Mouse (Mus musculus) embryonic facial prominence, embryonic 13.5 days (tissue): ENCODE results near the gene Zkscan3. TPM values are rescaled to one million over a fixed set of nuclear protein-coding genes. Genes with fewer than 3 reads are reported as not detected.

Source experiments
- ATAC-seq: fragments of 200-750 bp; cut with Nextera tagmentation; 2 replicates; pipeline ENCODE4 v1.8.0; 2017; ENCODE audit warnings: low read depth; ENCODE audit not compliant: insufficient number of reproducible peaks, insufficient read depth, low FRiP score, low TSS enrichment
- H3K27ac ChIP-seq: fragments of 300-500 bp; sonication (generic); 2 replicates; pipeline ENCODE4 v1.5.1; 2015; ENCODE audit warnings: moderate library complexity, mild to moderate bottlenecking, inconsistent platforms
- H3K27me3 ChIP-seq: fragments of 300-500 bp; sonication (generic); 2 replicates; pipeline ENCODE4 v1.6.1; 2015; ENCODE audit warnings: mild to moderate bottlenecking, inconsistent platforms
- H3K36me3 ChIP-seq: fragments of 300-500 bp; sonication (generic); 2 replicates; pipeline ENCODE4 v1.6.1; 2015; ENCODE audit warnings: mild to moderate bottlenecking, inconsistent platforms
- H3K4me1 ChIP-seq: fragments of 300-500 bp; sonication (generic); 2 replicates; pipeline ENCODE4 v1.6.1; 2015; ENCODE audit warnings: inconsistent platforms
- H3K4me2 ChIP-seq: fragments of 300-500 bp; sonication (generic); 2 replicates; pipeline ENCODE4 v1.6.1; 2015; ENCODE audit warnings: moderate library complexity, mild to moderate bottlenecking, inconsistent platforms
- H3K4me3 ChIP-seq: fragments of 300-500 bp; sonication (generic); 2 replicates; pipeline ENCODE4 v1.5.1; 2015; ENCODE audit warnings: mild to moderate bottlenecking, inconsistent platforms
- H3K9ac ChIP-seq: fragments of 300-500 bp; sonication (generic); 2 replicates; pipeline ENCODE4 v1.6.1; 2015; ENCODE audit warnings: mild to moderate bottlenecking, inconsistent platforms
- H3K9me3 ChIP-seq: fragments of 300-500 bp; sonication (generic); 2 replicates; pipeline ENCODE4 v1.6.1; 2016; ENCODE audit warnings: inconsistent platforms
- WGBS: fragments of 180-500 bp; shearing (Covaris S2); methylation state at CpG from one replicate; pipeline ENCODE4 v1.1.7; 2015; ENCODE audit warnings: mixed read lengths; 5-methylcytosine and 5-hydroxymethylcytosine counted together
- microRNA counts: library from miRNA; unstranded; fragments of <30 nt; microRNA quantifications from one replicate; lab custom pipeline; 2016
- microRNA-seq: library from miRNA; unstranded; fragments of <30 nt; microRNA quantifications from one replicate; pipeline ENCODE4, GENCODE M21; 2016
- polyA plus RNA-seq: library from polyadenylated mRNA; unstranded; fragments of >200 nt; fragmentation: Nextera tagmentation; extraction: Ambion mirVana; gene quantifications from 2 replicates; pipeline ENCODE4 v1.2.1, GENCODE M21; 2015

The Zkscan3 gene
- polyA plus RNA-seq, 1 experiment from 2014 or later: 103 TPM

- ATAC-seq: no peak
- H3K9me3 ChIP-seq: peaks cover 2% of the 10 kb centered on the region
- no peaks in the 10 kb centered on the region for H3K27me3 ChIP-seq
- no peaks in the 10 kb centered on the region for H3K4me1 ChIP-seq
- peaks cover 79% of the 10 kb centered on the region for H3K36me3 ChIP-seq
- no peak overlapping the region for H3K4me3 ChIP-seq
- 90% methylated on average over 1 of the region's 1 CpGs for WGBS
- H3K4me2 ChIP-seq: no peak overlapping the region
- H3K27ac ChIP-seq: no peak overlapping the region
- no peak overlapping the region for H3K9ac ChIP-seq
Observed at GRCm38 (mm10) chr13:21395211-21395610, 7.3 kb downstream of the Zkscan3 start.

- no peaks in the 10 kb centered on the region for H3K4me1 ChIP-seq
- H3K9ac ChIP-seq: no peak overlapping the region
- no peak for ATAC-seq
- no peaks in the 10 kb centered on the region for H3K9me3 ChIP-seq
- 85% methylated on average over 2 of the region's 2 CpGs for WGBS
- no peak overlapping the region for H3K27ac ChIP-seq
- no peaks in the 10 kb centered on the region for H3K27me3 ChIP-seq
- no peaks in the 10 kb centered on the region for H3K36me3 ChIP-seq
- H3K4me3 ChIP-seq: no peak overlapping the region
- no peak overlapping the region for H3K4me2 ChIP-seq
Observed at GRCm38 (mm10) chr13:21377773-21378172, 24.8 kb downstream of the Zkscan3 start.

GRCm38 (mm10) chr13:21372700-21373099 is 29.9 kb downstream of the Zkscan3 start:
- no peak for ATAC-seq
- H3K27ac ChIP-seq: no peak overlapping the region
- H3K9me3 ChIP-seq: no peaks in the 10 kb centered on the region
- H3K36me3 ChIP-seq: peaks cover 33% of the 10 kb centered on the region
- H3K9ac ChIP-seq: no peak overlapping the region
- H3K4me1 ChIP-seq: no peaks in the 10 kb centered on the region
- H3K27me3 ChIP-seq: no peaks in the 10 kb centered on the region
- H3K4me2 ChIP-seq: no peak overlapping the region
- 90% methylated on average over 2 of the region's 2 CpGs for WGBS
- H3K4me3 ChIP-seq: no peak overlapping the region

- WGBS: 58% methylated on average over 6 of the region's 6 CpGs
Observed at GRCm38 (mm10) chr13:21366635-21367034, 35.9 kb downstream of the Zkscan3 start.

GRCm38 (mm10) chr13:21363719-21364118 is 38.8 kb downstream of the Zkscan3 start:
- H3K4me3 ChIP-seq: peak overlapping the region; percentile 64
- H3K27ac ChIP-seq: no peak overlapping the region
- 60% methylated on average over 12 of the region's 12 CpGs for WGBS
- H3K36me3 ChIP-seq: peaks cover 20% of the 10 kb centered on the region
- H3K9me3 ChIP-seq: no peaks in the 10 kb centered on the region
- no peak for ATAC-seq
- H3K27me3 ChIP-seq: no peaks in the 10 kb centered on the region
- H3K4me1 ChIP-seq: peaks cover 17% of the 10 kb centered on the region
- H3K4me2 ChIP-seq: peak overlapping the region; percentile 63
- H3K9ac ChIP-seq: peak overlapping the region; percentile 62

More at GRCm38 (mm10) chr13:21366635-21367034, 35.9 kb downstream of the Zkscan3 start:
- Histone ChIP-seq H3K4me1 (peaks cover 17% of the 10 kb centered on the region), H3K27me3 (no peaks in the 10 kb centered on the region), H3K4me3 (no peak overlapping the region), H3K9me3 (no peaks in the 10 kb centered on the region), H3K27ac (no peak overlapping the region), H3K9ac (no peak overlapping the region), H3K4me2 (no peak overlapping the region), H3K36me3 (peaks cover 48% of the 10 kb centered on the region)
- ATAC-seq: no peak

GRCm38 (mm10) chr13:21362621-21363248 is 39.8 kb downstream of the Zkscan3 start, which contains the start of gene Zscan12:
Gene Zscan12, plus strand, starts transcription at chr13:21362820.
- no peaks in the 10 kb centered on the region for H3K27me3 ChIP-seq
- H3K9me3 ChIP-seq: no peaks in the 10 kb centered on the region
- WGBS: under 1% methylated on average over 29 of the region's 29 CpGs
- peaks cover 17% of the 10 kb centered on the region for H3K4me1 ChIP-seq
- peak within 1 kb of the TSS; percentile 60; the same call in 1 of the 2 replicates for H3K27ac ChIP-seq
- H3K4me3 ChIP-seq: peak within 1 kb of the TSS; percentile 64
- peaks cover 16% of the 10 kb centered on the region for H3K36me3 ChIP-seq
- peak within 1 kb of the TSS; percentile 63 for H3K4me2 ChIP-seq
- peak within 1 kb of the TSS; percentile 87 for H3K9ac ChIP-seq
- peak; percentile 97 for ATAC-seq

- no peak overlapping the region for H3K27ac ChIP-seq
Observed at GRCm38 (mm10) chr13:21350593-21350992, 52.0 kb downstream of the Zkscan3 start.

GRCm38 (mm10) chr13:21346610-21347009 is 55.9 kb downstream of the Zkscan3 start, which contains the start of gene Olfr1367:
Gene Olfr1367, plus strand, starts transcription at chr13:21346910.
- no peaks in the 10 kb centered on the region for H3K27me3 ChIP-seq
- H3K9ac ChIP-seq: no peak within 1 kb of the TSS
- WGBS: 70% methylated on average over 1 of the region's 1 CpGs
- H3K27ac ChIP-seq: no peak within 1 kb of the TSS
- H3K4me3 ChIP-seq: no peak within 1 kb of the TSS
- H3K4me1 ChIP-seq: no peaks in the 10 kb centered on the region
- ATAC-seq: no peak
- H3K4me2 ChIP-seq: no peak within 1 kb of the TSS
- no peaks in the 10 kb centered on the region for H3K36me3 ChIP-seq
- H3K9me3 ChIP-seq: no peaks in the 10 kb centered on the region

More at GRCm38 (mm10) chr13:21350593-21350992, 52.0 kb downstream of the Zkscan3 start:
- H3K9me3 ChIP-seq: no peaks in the 10 kb centered on the region
- ATAC-seq: no peak
- H3K36me3 ChIP-seq: no peaks in the 10 kb centered on the region
- H3K4me2 ChIP-seq: no peak overlapping the region
- no peak overlapping the region for H3K4me3 ChIP-seq
- no peaks in the 10 kb centered on the region for H3K27me3 ChIP-seq
- H3K9ac ChIP-seq: no peak overlapping the region
- H3K4me1 ChIP-seq: no peaks in the 10 kb centered on the region

MicroRNA genes within 50 kb of the gene (microRNA counts, 519-probe panel; counts per million panel counts)
- microRNA mmu-miR-1896 (lab: Ali Mortazavi, UCI): 3,246 counts per million, percentile 75 among the panel's probes with 10 or more counts

Small RNA genes lying within 50 kb of the gene (microRNA-seq; reads per million reads assigned to microRNA genes)
- gene Mir1896 (not detected), gene Mir6942 (not detected)

Other genes with a start within 250 kb of the Zkscan3 start
- 129 and 143 TPM in 2 replicates for gene Trim27, start 223.3 kb downstream of the Zkscan3 start, polyA plus RNA-seq
- not detected in 2 replicates for gene Gpx5, start 110.0 kb downstream of the Zkscan3 start, polyA plus RNA-seq
- 0.38 and 0.39 TPM in 2 replicates for gene Gpx6, start 90.6 kb downstream of the Zkscan3 start, polyA plus RNA-seq
- not detected in 2 replicates for gene Olfr1367, start 55.8 kb downstream of the Zkscan3 start, polyA plus RNA-seq
- gene Zscan12, start 39.9 kb downstream of the Zkscan3 start, polyA plus RNA-seq: 12.8 and 13.6 TPM in 2 replicates
- gene Pgbd1, start 38.3 kb upstream of the Zkscan3 start, polyA plus RNA-seq: 3.2 and 4.6 TPM in 2 replicates
- 36.7 and 40.2 TPM in 2 replicates for gene Zscan26, start 51.0 kb upstream of the Zkscan3 start, polyA plus RNA-seq
- 2.8 and 3.5 TPM in 2 replicates for gene Nkapl, start 65.8 kb upstream of the Zkscan3 start, polyA plus RNA-seq
- gene Zkscan4, start 76.2 kb upstream of the Zkscan3 start, polyA plus RNA-seq: 4.6 and 5.0 TPM in 2 replicates
- gene Gm10065, start 76.7 kb upstream of the Zkscan3 start, polyA plus RNA-seq: not detected in 2 replicates
- 0.53 and 1.0 TPM in 2 replicates for gene AK157302, start 92.5 kb upstream of the Zkscan3 start, polyA plus RNA-seq
- 5.3 and 15.9 TPM in 2 replicates for gene Gm11273, start 98.7 kb upstream of the Zkscan3 start, polyA plus RNA-seq
- 5.2 and 7.5 TPM in 2 replicates for gene Zkscan8, start 128.4 kb upstream of the Zkscan3 start, polyA plus RNA-seq
- gene Olfr1366, start 140.1 kb upstream of the Zkscan3 start, polyA plus RNA-seq: 0.17 and 0.36 TPM in 2 replicates
- 0.08 TPM in 1 of 2 replicates, not detected in the other for gene Olfr1535, start 157.1 kb upstream of the Zkscan3 start, polyA plus RNA-seq
- not detected in 2 replicates for gene Olfr1364, start 179.0 kb upstream of the Zkscan3 start, polyA plus RNA-seq
- not detected in 2 replicates for gene Olfr1362, start 211.3 kb upstream of the Zkscan3 start, polyA plus RNA-seq
- gene Olfr11, start 239.8 kb upstream of the Zkscan3 start, polyA plus RNA-seq: 0.28 TPM in 1 of 2 replicates, not detected in the other